Mouse (Mus musculus): ENCODE measurements around the gene Wdr70.

Gene Wdr70

GRCm38 (mm10) chr15:8098774-8099749, at the start of gene Wdr70:
Gene Wdr70 (minus strand): TSS chr15:8099209.
- 2% methylated on average over 56 of the region's 56 CpGs for WGBS

- 91% methylated on average over 5 of the region's 5 CpGs for whole genome bisulfite sequencing
Measured at GRCm38 (mm10) chr15:8135606-8136005, 36.6 kb upstream of the Wdr70 start.

DNA sequence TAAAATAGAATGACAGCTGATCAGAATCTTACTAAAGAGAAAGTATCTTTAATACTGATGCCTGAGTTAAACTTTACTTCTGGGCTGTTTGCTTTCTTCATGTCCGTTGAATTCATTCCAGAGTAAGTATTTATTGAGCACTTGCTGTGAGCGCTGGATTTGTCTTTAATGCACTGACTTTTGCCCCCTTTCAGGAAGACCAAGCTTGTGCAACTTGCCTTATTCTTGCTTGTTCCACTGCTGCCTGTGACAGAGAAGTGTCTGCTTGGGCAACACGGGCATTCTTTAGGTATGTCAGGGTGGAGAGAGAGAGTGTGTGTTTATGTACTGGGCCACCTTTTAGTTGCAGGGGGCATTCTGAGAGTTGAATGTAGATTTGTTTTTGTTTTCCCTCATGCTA, 32.3 kb upstream of the Wdr70 start:
- WGBS, result 95% methylated on average over 3 of the region's 3 CpGs

GRCm38 (mm10) chr15:8129281-8129680, 30.3 kb upstream of the Wdr70 start:
- 51% methylated on average over 1 of the region's 1 CpGs for WGBS

- WGBS, result 1% methylated on average over 8 of the region's 8 CpGs
Measured at GRCm38 (mm10) chr15:8109782-8110181, 10.8 kb upstream of the Wdr70 start.

- WGBS, result under 1% methylated on average over 54 of the region's 54 CpGs
Measured at GRCm38 (mm10) chr15:8108966-8109743, 10.1 kb upstream of the Wdr70 start, which contains the start of gene Nup155. Gene Nup155 (plus strand): TSS chr15:8109273.

DNA sequence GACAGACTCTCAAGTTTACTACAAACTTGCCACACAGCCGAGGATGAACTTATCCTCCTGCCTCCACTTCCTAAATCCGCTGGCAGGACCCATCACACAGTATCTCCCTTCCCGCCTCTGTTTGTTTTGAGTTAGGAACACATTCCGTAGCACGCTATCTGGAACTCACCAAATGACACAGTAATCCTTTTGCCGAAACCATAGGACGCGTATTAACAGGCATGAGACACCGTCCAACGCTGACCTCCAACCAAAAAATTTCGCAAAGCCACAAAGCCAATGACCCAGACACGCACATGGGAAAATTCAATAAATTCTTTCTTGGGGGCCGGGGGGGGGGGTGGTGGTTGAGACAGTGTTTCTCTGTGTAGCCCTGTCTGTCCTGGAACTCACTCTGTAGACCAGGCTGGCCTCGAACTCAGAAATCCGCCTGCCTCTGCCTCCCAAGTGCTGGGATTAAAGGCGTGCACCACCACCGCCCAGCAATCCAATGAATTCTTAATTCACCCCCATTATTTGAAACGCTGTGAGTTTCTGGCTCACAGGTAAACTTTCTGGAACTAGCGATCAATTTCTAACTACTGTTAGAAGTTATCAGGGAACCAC, 9.5 kb upstream of the Wdr70 start:
- 57% methylated on average over 19 of the region's 19 CpGs for whole genome bisulfite sequencing

DNA sequence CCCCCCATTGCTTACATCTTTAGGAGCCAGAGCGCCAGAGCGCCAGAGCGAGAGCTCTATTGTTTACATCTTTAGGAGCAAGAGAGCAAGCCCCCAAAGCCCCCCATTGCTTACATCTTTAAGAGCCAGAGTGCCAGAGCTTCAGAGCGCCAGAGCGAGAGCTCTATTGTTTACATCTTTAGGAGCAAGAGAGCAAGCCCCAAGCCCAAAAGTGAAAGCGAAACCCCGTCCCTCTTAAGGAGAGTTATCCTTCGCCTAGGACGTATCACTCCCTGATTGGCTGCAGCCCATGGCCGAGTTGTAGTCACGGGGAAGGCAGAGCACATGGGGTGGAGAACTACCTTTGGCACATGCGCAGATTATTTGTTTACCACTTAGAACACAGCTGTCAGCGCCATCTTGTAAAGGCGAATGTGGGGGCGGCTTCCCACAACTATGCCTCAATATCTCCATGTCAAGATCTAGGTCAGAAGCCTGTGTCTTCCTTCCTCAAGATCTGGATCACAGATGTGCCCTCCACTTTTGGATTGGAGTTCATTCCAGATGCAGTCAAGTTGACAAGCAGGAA, 3.0 kb upstream of the Wdr70 start:
- WGBS, result 88% methylated on average over 15 of the region's 15 CpGs

DNA sequence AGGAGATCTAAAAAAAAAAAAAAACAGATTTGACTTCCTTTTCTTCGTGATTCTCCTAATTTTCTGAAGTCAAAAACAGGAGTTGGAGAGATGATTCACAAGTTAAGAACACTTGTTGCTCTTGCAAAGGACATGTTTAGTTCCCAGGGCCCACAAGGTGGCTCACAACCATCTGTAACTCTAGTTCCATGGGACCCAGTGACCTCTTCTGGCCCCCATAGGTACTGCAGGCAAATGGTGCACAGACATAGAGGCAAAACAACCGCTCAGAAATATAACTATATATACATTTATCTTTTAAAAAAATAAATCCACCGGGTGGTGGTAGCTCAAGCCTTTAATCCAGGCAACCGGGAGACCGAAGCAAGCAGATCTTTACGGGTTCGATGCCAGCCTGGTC, 1.2 kb downstream of the Wdr70 start:
- 21% methylated on average over 7 of the region's 7 CpGs for WGBS

DNA sequence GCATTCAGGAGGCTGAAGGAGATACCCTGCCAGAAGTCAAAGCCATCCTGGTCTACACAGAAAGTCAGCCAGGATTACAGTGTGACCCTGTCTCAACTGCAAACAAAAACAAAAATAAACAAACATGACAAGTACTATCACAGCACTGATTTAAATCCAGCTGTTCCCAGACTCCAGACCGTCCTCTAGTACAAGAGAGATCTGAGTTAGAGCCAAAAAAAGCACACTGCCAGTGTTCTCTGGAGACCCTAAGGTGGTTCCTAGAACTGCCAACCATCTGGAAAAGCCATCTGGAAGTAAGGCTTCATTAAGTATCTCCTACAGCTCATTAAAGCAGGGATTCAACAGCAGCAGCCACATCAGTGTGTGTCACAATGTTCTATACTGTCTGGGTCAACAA, 6.3 kb downstream of the Wdr70 start:
- 60% methylated on average over 1 of the region's 1 CpGs for WGBS

- WGBS, result 97% methylated on average over 2 of the region's 2 CpGs
Measured at GRCm38 (mm10) chr15:8090685-8091084, 8.3 kb downstream of the Wdr70 start.

DNA sequence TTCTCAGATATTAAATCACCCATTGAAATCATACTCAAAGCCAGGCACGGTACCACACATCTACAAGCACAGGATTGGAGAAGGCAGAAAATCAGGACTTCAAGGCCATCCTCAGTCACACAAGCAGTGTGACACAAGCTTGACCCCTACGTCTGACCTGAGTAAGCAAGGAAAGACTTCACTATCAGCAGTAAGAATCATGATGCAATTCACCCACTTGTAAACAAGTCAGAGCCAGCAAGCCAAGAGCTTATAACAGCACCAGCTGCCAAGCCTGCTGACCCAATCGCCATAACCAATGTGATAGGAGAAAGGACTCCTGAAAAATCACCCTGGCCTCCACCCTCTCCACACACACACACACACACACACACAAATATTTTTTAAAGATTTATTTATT, 10.3 kb downstream of the Wdr70 start:
- 91% methylated on average over 3 of the region's 3 CpGs for WGBS

- 96% methylated on average over 4 of the region's 4 CpGs for WGBS
Measured at GRCm38 (mm10) chr15:8087293-8087692, 11.7 kb downstream of the Wdr70 start.

DNA sequence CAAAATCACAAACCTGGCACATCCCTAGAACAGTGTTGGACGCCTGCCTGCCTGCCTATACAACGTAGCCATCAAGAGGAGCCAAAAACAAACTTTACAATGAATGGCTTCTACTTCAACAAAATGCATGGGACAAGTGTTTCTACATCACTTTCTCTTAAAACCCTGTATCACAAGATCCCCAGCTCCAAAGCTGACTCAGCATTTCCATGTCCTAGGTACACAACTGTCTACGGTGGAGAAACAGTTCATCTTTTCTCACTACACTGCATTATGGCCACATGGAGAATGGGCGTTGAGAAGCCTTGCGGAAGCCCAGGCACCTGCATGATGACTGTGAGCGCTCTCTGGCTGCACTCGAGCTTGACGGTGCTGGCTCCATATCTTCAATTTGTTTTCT, 16.9 kb downstream of the Wdr70 start:
- 95% methylated on average over 8 of the region's 8 CpGs for WGBS

GRCm38 (mm10) chr15:8073159-8073558, 25.9 kb downstream of the Wdr70 start:
- WGBS, result 97% methylated on average over 3 of the region's 3 CpGs

DNA sequence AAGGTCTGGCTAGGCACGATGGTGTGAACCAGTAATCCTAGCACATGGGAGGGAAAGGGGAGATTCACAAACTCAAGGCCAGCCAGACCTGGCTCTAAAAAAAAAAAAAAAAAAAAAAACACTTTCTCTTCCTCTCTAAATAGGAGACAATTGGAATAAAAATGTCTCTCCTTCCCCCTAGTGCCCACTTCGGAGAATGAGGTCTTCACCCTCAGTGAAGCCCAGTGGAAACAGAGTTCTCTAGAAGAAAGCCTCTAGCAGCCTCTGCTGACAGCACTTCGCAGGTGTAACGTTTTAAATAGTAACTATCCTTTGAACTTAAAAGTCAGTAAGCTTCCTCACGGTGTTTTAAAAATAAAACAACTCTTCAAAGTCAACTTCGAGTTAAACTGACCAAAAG, 33.8 kb downstream of the Wdr70 start:
- 60% methylated on average over 6 of the region's 6 CpGs for WGBS

DNA sequence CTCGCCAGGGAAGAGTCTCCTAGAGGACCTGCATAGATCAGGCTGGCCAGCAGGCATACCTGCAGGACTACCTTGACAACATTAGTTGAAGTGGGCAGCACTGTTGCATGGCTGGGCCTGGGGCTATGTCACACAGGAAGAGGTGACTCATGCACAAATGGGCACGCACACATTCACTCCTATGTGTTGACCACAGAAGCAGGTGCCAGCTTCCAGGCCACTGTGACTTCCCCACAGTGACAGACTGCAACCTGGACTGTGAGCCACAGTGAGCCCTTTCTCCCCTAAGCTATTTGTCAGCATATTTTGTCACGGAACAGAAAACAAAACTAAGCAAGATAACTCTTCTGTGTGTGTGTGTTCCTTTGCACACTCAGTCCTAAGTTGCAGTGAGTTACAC, 47.8 kb downstream of the Wdr70 start:
- WGBS, result 93% methylated on average over 3 of the region's 3 CpGs

- WGBS, result 81% methylated on average over 4 of the region's 4 CpGs
Measured at GRCm38 (mm10) chr15:8039834-8040233, 59.2 kb downstream of the Wdr70 start.

DNA sequence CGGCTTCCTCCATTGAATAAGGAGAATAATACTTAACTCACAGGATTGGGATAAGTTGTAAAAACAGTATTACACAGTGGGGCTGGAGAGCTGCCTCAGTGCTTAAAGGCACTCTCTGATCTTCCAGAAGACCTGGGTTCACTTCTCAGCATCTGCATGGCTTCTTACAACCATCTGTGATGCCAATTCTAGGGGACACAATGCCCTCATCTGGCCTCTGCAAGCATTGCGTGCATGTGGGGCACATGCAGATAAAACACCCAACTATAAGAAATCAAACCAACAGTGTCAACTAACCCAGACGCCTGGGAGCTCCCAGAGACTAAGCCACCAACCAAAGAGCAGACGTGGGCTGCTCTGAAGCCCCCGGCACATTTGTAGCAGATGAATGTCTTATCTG, 60.6 kb downstream of the Wdr70 start:
- 90% methylated on average over 5 of the region's 5 CpGs for WGBS

DNA sequence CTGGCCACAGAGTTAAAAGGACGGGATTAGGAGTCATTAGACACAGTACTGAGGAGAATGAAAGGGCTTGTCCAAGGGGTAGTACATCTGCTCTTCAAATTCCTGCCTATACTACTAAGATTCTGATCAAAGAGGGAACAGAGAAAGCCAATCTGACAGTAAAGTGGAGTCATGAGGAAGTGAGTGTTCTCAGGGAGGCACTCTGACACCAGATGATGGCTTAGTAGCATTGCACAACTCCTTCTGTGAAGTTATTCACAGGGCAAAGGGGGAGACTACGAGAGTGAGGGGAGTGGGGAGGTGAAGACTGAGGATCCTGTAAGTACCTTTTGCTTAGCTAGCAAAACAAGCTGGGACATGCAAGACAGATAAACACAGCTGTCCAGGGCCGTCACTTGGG, 61.2 kb downstream of the Wdr70 start:
- 86% methylated on average over 3 of the region's 3 CpGs for WGBS

- 71% methylated on average over 7 of the region's 7 CpGs for WGBS
Measured at GRCm38 (mm10) chr15:8031211-8031610, 67.8 kb downstream of the Wdr70 start.

GRCm38 (mm10) chr15:8030643-8031042, 68.4 kb downstream of the Wdr70 start:
- WGBS, result 39% methylated on average over 3 of the region's 3 CpGs
